Mouse (Mus musculus): ENCODE data around the gene Ccdc88c.

Ccdc88c gene

GRCm38 (mm10) chr12:100995607-100996377 lies 33.1 kb downstream of the Ccdc88c start:
- H3K36me3 ChIP-seq (ENCODE audit: control insufficient read depth, insufficient read depth, low read length, poor library complexity, severe bottlenecking) = no peaks in the 10 kb centered on the region; the same call in 1 of the 2 replicates
- DNase-seq (ENCODE audit: low read depth, low spot score) = no peak

GRCm38 (mm10) chr12:100994140-100995015 lies 34.5 kb downstream of the Ccdc88c start:
- Histone ChIP-seq H3K27me3 (ENCODE audit: control insufficient read depth, insufficient read depth, low read length, poor library complexity, severe bottlenecking) (no peaks in the 10 kb centered on the region), H3K36me3 (ENCODE audit: control insufficient read depth, insufficient read depth, low read length, poor library complexity, severe bottlenecking) (no peaks in the 10 kb centered on the region; the same call in 1 of the 2 replicates)
- peak; percentile 44 for DNase-seq (ENCODE audit: low read depth, low spot score)

More at GRCm38 (mm10) chr12:100995607-100996377, 33.1 kb downstream of the Ccdc88c start:
- no peaks in the 10 kb centered on the region for H3K27me3 ChIP-seq (ENCODE audit: control insufficient read depth, insufficient read depth, low read length, poor library complexity, severe bottlenecking)

GRCm38 (mm10) chr12:100993146-100993545 lies 35.7 kb downstream of the Ccdc88c start:
- no peaks in the 10 kb centered on the region; the same call in 1 of the 2 replicates for H3K36me3 ChIP-seq (ENCODE audit: control insufficient read depth, insufficient read depth, low read length, poor library complexity, severe bottlenecking)
- DNase-seq (ENCODE audit: low read depth, low spot score) = no peak
- H3K27me3 ChIP-seq (ENCODE audit: control insufficient read depth, insufficient read depth, low read length, poor library complexity, severe bottlenecking) = no peaks in the 10 kb centered on the region

GRCm38 (mm10) chr12:100992505-100992904 lies 36.4 kb downstream of the Ccdc88c start:
- H3K27me3 ChIP-seq (ENCODE audit: control insufficient read depth, insufficient read depth, low read length, poor library complexity, severe bottlenecking) = no peaks in the 10 kb centered on the region
- DNase-seq (ENCODE audit: low read depth, low spot score) = no peak
- no peaks in the 10 kb centered on the region; the same call in 1 of the 2 replicates for H3K36me3 ChIP-seq (ENCODE audit: control insufficient read depth, insufficient read depth, low read length, poor library complexity, severe bottlenecking)

GRCm38 (mm10) chr12:100991119-100991518 lies 37.7 kb downstream of the Ccdc88c start:
- no peaks in the 10 kb centered on the region; the same call in 1 of the 2 replicates for H3K36me3 ChIP-seq (ENCODE audit: control insufficient read depth, insufficient read depth, low read length, poor library complexity, severe bottlenecking)
- no peak for DNase-seq (ENCODE audit: low read depth, low spot score)
- H3K27me3 ChIP-seq (ENCODE audit: control insufficient read depth, insufficient read depth, low read length, poor library complexity, severe bottlenecking) = no peaks in the 10 kb centered on the region

GRCm38 (mm10) chr12:100990291-100990690 lies 38.6 kb downstream of the Ccdc88c start:
- Histone ChIP-seq H3K36me3 (ENCODE audit: control insufficient read depth, insufficient read depth, low read length, poor library complexity, severe bottlenecking) (no peaks in the 10 kb centered on the region; the same call in 1 of the 2 replicates), H3K27me3 (ENCODE audit: control insufficient read depth, insufficient read depth, low read length, poor library complexity, severe bottlenecking) (no peaks in the 10 kb centered on the region)
- no peak for DNase-seq (ENCODE audit: low read depth, low spot score)

GRCm38 (mm10) chr12:100989780-100990288 lies 39.0 kb downstream of the Ccdc88c start:
- DNase-seq (ENCODE audit: low read depth, low spot score) = no peak

GRCm38 (mm10) chr12:100988324-100989130 lies 40.3 kb downstream of the Ccdc88c start:
- DNase-seq (ENCODE audit: low read depth, low spot score) = peak; percentile 28
- Histone ChIP-seq H3K27me3 (ENCODE audit: control insufficient read depth, insufficient read depth, low read length, poor library complexity, severe bottlenecking) (no peaks in the 10 kb centered on the region), H3K36me3 (ENCODE audit: control insufficient read depth, insufficient read depth, low read length, poor library complexity, severe bottlenecking) (no peaks in the 10 kb centered on the region; the same call in 1 of the 2 replicates)

More at GRCm38 (mm10) chr12:100989780-100990288, 39.0 kb downstream of the Ccdc88c start:
- Histone ChIP-seq H3K36me3 (ENCODE audit: control insufficient read depth, insufficient read depth, low read length, poor library complexity, severe bottlenecking) (no peaks in the 10 kb centered on the region; the same call in 1 of the 2 replicates), H3K27me3 (ENCODE audit: control insufficient read depth, insufficient read depth, low read length, poor library complexity, severe bottlenecking) (no peaks in the 10 kb centered on the region)

GRCm38 (mm10) chr12:100986423-100986822 lies 42.4 kb downstream of the Ccdc88c start:
- Histone ChIP-seq H3K27me3 (ENCODE audit: control insufficient read depth, insufficient read depth, low read length, poor library complexity, severe bottlenecking) (no peaks in the 10 kb centered on the region), H3K36me3 (ENCODE audit: control insufficient read depth, insufficient read depth, low read length, poor library complexity, severe bottlenecking) (peaks cover 2% of the 10 kb centered on the region; the same call in 1 of the 2 replicates)
- DNase-seq (ENCODE audit: low read depth, low spot score) = no peak

GRCm38 (mm10) chr12:100985793-100986157 lies 43.1 kb downstream of the Ccdc88c start:
- Histone ChIP-seq H3K36me3 (ENCODE audit: control insufficient read depth, insufficient read depth, low read length, poor library complexity, severe bottlenecking) (peaks cover 5% of the 10 kb centered on the region), H3K27me3 (ENCODE audit: control insufficient read depth, insufficient read depth, low read length, poor library complexity, severe bottlenecking) (no peaks in the 10 kb centered on the region)
- no peak for DNase-seq (ENCODE audit: low read depth, low spot score)

- DNase-seq (ENCODE audit: low read depth, low spot score) = no peak
- H3K27me3 ChIP-seq (ENCODE audit: control insufficient read depth, insufficient read depth, low read length, poor library complexity, severe bottlenecking) = no peaks in the 10 kb centered on the region
Observed at GRCm38 (mm10) chr12:100985050-100985792, 43.6 kb downstream of the Ccdc88c start.

GRCm38 (mm10) chr12:100983565-100983964 lies 45.3 kb downstream of the Ccdc88c start:
- Histone ChIP-seq H3K36me3 (ENCODE audit: control insufficient read depth, insufficient read depth, low read length, poor library complexity, severe bottlenecking) (peaks cover 5% of the 10 kb centered on the region), H3K27me3 (ENCODE audit: control insufficient read depth, insufficient read depth, low read length, poor library complexity, severe bottlenecking) (no peaks in the 10 kb centered on the region)
- DNase-seq (ENCODE audit: low read depth, low spot score) = no peak

More at GRCm38 (mm10) chr12:100985050-100985792, 43.6 kb downstream of the Ccdc88c start:
- peaks cover 5% of the 10 kb centered on the region for H3K36me3 ChIP-seq (ENCODE audit: control insufficient read depth, insufficient read depth, low read length, poor library complexity, severe bottlenecking)

GRCm38 (mm10) chr12:100982217-100982616 lies 46.6 kb downstream of the Ccdc88c start:
- H3K36me3 ChIP-seq (ENCODE audit: control insufficient read depth, insufficient read depth, low read length, poor library complexity, severe bottlenecking) = peaks cover 5% of the 10 kb centered on the region
- H3K27me3 ChIP-seq (ENCODE audit: control insufficient read depth, insufficient read depth, low read length, poor library complexity, severe bottlenecking) = no peaks in the 10 kb centered on the region
- DNase-seq (ENCODE audit: low read depth, low spot score) = no peak
